Mouse (Mus musculus): ENCODE data around the gene Uqcr11.

GRCm38 (mm10) chr10:80382641-80383365 lies 23.8 kb downstream of the Uqcr11 start:
- TF ChIP-seq CTCF (IDR thresholded peaks at IDR 0.05; ENCODE audit: borderline replicate concordance, insufficient read depth, low read length) (no peak), POLR2A (IDR thresholded peaks at IDR 0.05; ENCODE audit: low read depth, low read length) (no peak)

Measured in embryonic fibroblast, embryonic 13.5 days (primary cell).